Mouse (Mus musculus): ENCODE data around the gene Fyn. TPM values are rescaled to one million over a fixed set of nuclear protein-coding genes. Genes with fewer than 3 reads are reported as not detected.

The Fyn gene
- polyA plus RNA-seq, 1 experiment from 2014 or later, result 15.1 TPM

DNA sequence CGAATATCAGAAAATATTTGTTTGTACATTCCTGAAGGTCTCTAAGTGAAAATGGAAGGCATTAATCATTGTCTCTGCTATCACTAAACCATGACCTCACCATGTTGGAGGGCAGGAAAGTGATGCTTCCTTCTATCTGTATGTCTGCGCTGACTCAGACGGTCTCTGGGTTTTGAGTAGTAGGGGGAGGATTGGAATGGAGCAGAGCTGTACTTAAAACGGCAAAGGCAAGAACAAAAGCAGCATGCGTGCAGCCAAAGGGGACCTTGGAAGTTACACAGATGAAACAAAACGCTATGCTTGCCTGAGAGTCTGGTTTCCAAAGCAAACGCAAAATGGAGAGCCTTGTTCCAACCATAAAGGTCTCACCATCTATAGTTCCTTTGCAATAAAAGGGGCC is 202.4 kb downstream of the Fyn start:
- Histone ChIP-seq H3K9ac (no peak overlapping the region), H3K36me3 (no peaks in the 10 kb centered on the region), H3K4me3 (no peak overlapping the region), H3K9me3 (replicated peaks) (no peaks in the 10 kb centered on the region), H3K27me3 (replicated peaks) (0 out of 2 replicates have a peak, but pooled peaks cover 7% of the 10 kb centered on the region), H3K27ac (no peak overlapping the region), H3K4me2 (no peak overlapping the region), H3K4me1 (peaks cover 5% of the 10 kb centered on the region; the same call in 1 of the 2 replicates)
- 40% methylated on average over 7 of the region's 7 CpGs for whole genome bisulfite sequencing (ENCODE audit: insufficient replicate concordance)
- ATAC-seq, result no peak

DNA sequence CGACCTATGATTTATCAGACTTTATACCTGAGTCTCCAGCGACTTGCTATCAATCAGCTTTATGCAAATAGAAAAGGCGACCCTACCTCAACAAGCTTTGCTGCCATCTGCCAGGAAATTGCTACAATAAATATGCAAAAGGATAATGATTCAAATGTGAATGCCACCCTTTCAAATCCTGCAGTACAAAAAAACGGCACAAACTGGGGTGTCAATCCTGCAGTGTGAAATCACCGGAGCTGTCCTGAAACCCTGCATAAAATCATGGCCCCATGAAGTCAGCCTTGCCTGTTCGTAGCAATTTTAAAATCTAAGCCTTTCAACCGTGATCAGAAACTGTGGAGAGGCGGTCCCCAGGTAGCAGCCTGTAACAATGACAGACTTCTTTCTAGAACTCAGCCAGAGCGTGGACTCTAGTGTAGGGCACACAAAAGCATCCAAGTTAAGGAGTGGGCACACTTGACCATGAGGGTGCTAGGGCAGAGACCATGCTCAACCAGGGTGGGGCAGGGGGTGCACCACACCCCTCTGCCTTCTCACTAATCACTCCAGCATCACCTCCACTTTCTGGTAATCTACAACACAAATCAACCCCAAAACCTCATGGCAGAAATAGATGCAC is 203.5 kb downstream of the Fyn start:
- H3K27ac ChIP-seq, result no peak overlapping the region
- 59% methylated on average over 9 of the region's 9 CpGs for WGBS (ENCODE audit: insufficient replicate concordance)
- no peak overlapping the region for H3K4me3 ChIP-seq
- H3K27me3 ChIP-seq (replicated peaks), result 0 out of 2 replicates have a peak, but pooled peaks cover 7% of the 10 kb centered on the region
- H3K4me1 ChIP-seq, result peaks cover 5% of the 10 kb centered on the region; the same call in 1 of the 2 replicates
- no peak overlapping the region for H3K4me2 ChIP-seq
- H3K36me3 ChIP-seq, result no peaks in the 10 kb centered on the region
- no peaks in the 10 kb centered on the region for H3K9me3 ChIP-seq (replicated peaks)
- H3K9ac ChIP-seq, result no peak overlapping the region
- ATAC-seq, result no peak

GRCm38 (mm10) chr10:39572672-39573051 is 204.0 kb downstream of the Fyn start:
- no peak for ATAC-seq
- Histone ChIP-seq H3K27me3 (replicated peaks) (0 out of 2 replicates have a peak, but pooled peaks cover 7% of the 10 kb centered on the region), H3K27ac (no peak overlapping the region), H3K4me2 (no peak overlapping the region), H3K9me3 (replicated peaks) (no peaks in the 10 kb centered on the region), H3K9ac (no peak overlapping the region), H3K36me3 (no peaks in the 10 kb centered on the region), H3K4me3 (no peak overlapping the region), H3K4me1 (peaks cover 5% of the 10 kb centered on the region; the same call in 1 of the 2 replicates)
- 34% methylated on average over 6 of the region's 6 CpGs for WGBS (ENCODE audit: insufficient replicate concordance)

GRCm38 (mm10) chr10:39576466-39576865 is 207.8 kb downstream of the Fyn start:
- no peaks in the 10 kb centered on the region for H3K4me1 ChIP-seq
- 72% methylated on average over 6 of the region's 6 CpGs for WGBS (ENCODE audit: insufficient replicate concordance)
- H3K9me3 ChIP-seq (replicated peaks), result no peaks in the 10 kb centered on the region
- H3K4me2 ChIP-seq, result no peak overlapping the region
- H3K9ac ChIP-seq, result no peak overlapping the region
- ATAC-seq, result no peak
- no peaks in the 10 kb centered on the region for H3K36me3 ChIP-seq
- no peak overlapping the region for H3K4me3 ChIP-seq
- 0 out of 2 replicates have a peak, but pooled peaks cover 7% of the 10 kb centered on the region for H3K27me3 ChIP-seq (replicated peaks)
- no peak overlapping the region for H3K27ac ChIP-seq

- Histone ChIP-seq H3K4me3 (no peak overlapping the region), H3K4me1 (no peaks in the 10 kb centered on the region), H3K27ac (no peak overlapping the region), H3K27me3 (replicated peaks) (no peaks in the 10 kb centered on the region), H3K36me3 (no peaks in the 10 kb centered on the region), H3K4me2 (no peak overlapping the region), H3K9me3 (replicated peaks) (no peaks in the 10 kb centered on the region), H3K9ac (no peak overlapping the region)
- no peak for ATAC-seq
- WGBS (ENCODE audit: insufficient replicate concordance), result 71% methylated on average over 8 of the region's 8 CpGs
Observed at GRCm38 (mm10) chr10:39580477-39580876, 211.8 kb downstream of the Fyn start.

GRCm38 (mm10) chr10:39582385-39582784 is 213.7 kb downstream of the Fyn start:
- no peak overlapping the region for H3K9ac ChIP-seq
- H3K27me3 ChIP-seq (replicated peaks), result no peaks in the 10 kb centered on the region
- H3K27ac ChIP-seq, result no peak overlapping the region
- no peak overlapping the region for H3K4me2 ChIP-seq
- 64% methylated on average over 2 of the region's 2 CpGs for WGBS (ENCODE audit: insufficient replicate concordance)
- no peak overlapping the region for H3K4me3 ChIP-seq
- H3K9me3 ChIP-seq (replicated peaks), result no peaks in the 10 kb centered on the region
- ATAC-seq, result no peak
- no peaks in the 10 kb centered on the region for H3K4me1 ChIP-seq
- H3K36me3 ChIP-seq, result no peaks in the 10 kb centered on the region

DNA sequence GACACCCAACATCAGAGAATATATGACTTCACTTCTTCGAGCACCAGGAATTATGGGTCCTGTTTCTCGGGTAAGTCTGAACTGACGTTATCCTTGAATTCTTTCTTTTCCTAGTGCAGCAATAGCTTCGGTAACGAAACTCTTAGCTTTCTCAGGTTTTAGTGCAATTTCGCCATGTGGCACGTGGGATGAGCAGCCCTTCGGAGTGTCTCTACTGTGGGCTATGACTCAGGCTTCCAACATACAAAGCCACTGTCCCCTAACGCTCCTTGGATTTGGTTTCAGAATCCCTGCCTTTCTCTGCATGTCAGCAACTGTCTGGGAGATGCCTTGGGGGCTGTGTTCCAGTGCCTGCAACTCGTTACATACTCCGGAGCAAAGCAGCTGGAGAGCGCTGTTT is 215.1 kb downstream of the Fyn start:
- Histone ChIP-seq H3K27me3 (replicated peaks) (peaks cover 5% of the 10 kb centered on the region; the same call in 1 of the 2 replicates), H3K9me3 (replicated peaks) (no peaks in the 10 kb centered on the region), H3K36me3 (no peaks in the 10 kb centered on the region), H3K9ac (no peak overlapping the region), H3K4me3 (no peak overlapping the region), H3K4me2 (no peak overlapping the region), H3K4me1 (no peaks in the 10 kb centered on the region), H3K27ac (no peak overlapping the region)
- 77% methylated on average over 12 of the region's 12 CpGs for WGBS (ENCODE audit: insufficient replicate concordance)
- no peak for ATAC-seq

GRCm38 (mm10) chr10:39587290-39587925 is 218.8 kb downstream of the Fyn start:
- Histone ChIP-seq H3K27ac (no peak overlapping the region), H3K4me2 (no peak overlapping the region), H3K27me3 (replicated peaks) (peaks cover 5% of the 10 kb centered on the region; the same call in 1 of the 2 replicates), H3K4me1 (no peaks in the 10 kb centered on the region), H3K9me3 (replicated peaks) (no peaks in the 10 kb centered on the region), H3K4me3 (no peak overlapping the region), H3K36me3 (no peaks in the 10 kb centered on the region), H3K9ac (no peak overlapping the region)
- WGBS (ENCODE audit: insufficient replicate concordance), result 57% methylated on average over 5 of the region's 5 CpGs
- ATAC-seq, result no peak

DNA sequence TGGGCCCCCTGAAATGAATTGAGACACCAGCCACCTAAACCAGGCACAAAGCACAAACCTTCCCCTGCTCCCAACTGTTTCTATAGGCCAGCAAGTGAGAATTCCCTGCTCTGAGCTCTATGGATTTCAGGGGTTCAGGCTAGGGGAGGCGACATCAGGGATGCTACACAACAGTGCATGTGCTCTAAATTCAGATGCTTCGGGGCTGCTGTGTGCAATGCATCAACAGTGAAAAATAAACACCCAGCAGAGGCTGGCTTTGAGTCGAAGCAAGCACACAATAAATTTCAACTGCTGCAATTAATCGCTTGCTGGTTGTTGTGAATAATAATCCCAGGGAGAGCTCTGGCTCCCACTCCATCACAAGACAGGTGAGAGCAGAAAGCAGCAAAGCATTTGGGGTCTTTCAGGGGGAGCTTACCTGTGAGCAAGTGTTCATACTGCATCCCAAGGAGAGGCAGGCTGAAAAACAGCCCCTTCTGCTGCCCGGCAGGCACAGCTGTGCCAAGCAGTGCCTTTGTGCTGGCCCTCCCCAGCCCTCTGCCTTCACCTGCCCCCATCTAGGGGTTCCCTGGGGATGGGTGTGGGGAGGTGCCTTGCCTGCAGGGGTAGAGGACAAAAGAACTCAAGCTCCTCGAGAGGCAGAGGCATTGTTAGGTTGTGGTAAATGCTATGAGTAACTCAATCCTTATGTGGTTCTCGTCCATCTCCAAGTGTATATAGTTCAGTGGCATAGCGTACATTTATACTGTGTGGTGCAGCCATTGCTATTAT is 219.5 kb downstream of the Fyn start:
- H3K4me1 ChIP-seq, result no peaks in the 10 kb centered on the region
- no peaks in the 10 kb centered on the region for H3K9me3 ChIP-seq (replicated peaks)
- no peak overlapping the region for H3K4me3 ChIP-seq
- 66% methylated on average over 8 of the region's 8 CpGs for WGBS (ENCODE audit: insufficient replicate concordance)
- ATAC-seq, result no peak
- no peaks in the 10 kb centered on the region for H3K36me3 ChIP-seq
- no peak overlapping the region for H3K4me2 ChIP-seq
- no peak overlapping the region for H3K9ac ChIP-seq
- H3K27ac ChIP-seq, result no peak overlapping the region
- peaks cover 5% of the 10 kb centered on the region; the same call in 1 of the 2 replicates for H3K27me3 ChIP-seq (replicated peaks)

- ATAC-seq, result no peak
- WGBS (ENCODE audit: insufficient replicate concordance), result 67% methylated on average over 19 of the region's 19 CpGs
Observed at GRCm38 (mm10) chr10:39589765-39590546, 221.3 kb downstream of the Fyn start.

GRCm38 (mm10) chr10:39590629-39591028 is 222.0 kb downstream of the Fyn start:
- H3K4me3 ChIP-seq, result no peak overlapping the region
- H3K9me3 ChIP-seq (replicated peaks), result no peaks in the 10 kb centered on the region
- no peak overlapping the region for H3K4me2 ChIP-seq
- ATAC-seq, result no peak
- peaks cover 5% of the 10 kb centered on the region; the same call in 1 of the 2 replicates for H3K27me3 ChIP-seq (replicated peaks)
- 74% methylated on average over 10 of the region's 10 CpGs for WGBS (ENCODE audit: insufficient replicate concordance)
- no peak overlapping the region for H3K9ac ChIP-seq
- no peak overlapping the region for H3K27ac ChIP-seq
- H3K36me3 ChIP-seq, result no peaks in the 10 kb centered on the region
- H3K4me1 ChIP-seq, result no peaks in the 10 kb centered on the region

More at GRCm38 (mm10) chr10:39589765-39590546, 221.3 kb downstream of the Fyn start:
- no peak overlapping the region for H3K9ac ChIP-seq
- H3K4me1 ChIP-seq, result no peaks in the 10 kb centered on the region
- H3K27ac ChIP-seq, result no peak overlapping the region
- H3K36me3 ChIP-seq, result no peaks in the 10 kb centered on the region
- no peak overlapping the region for H3K4me3 ChIP-seq
- H3K27me3 ChIP-seq (replicated peaks), result peaks cover 5% of the 10 kb centered on the region; the same call in 1 of the 2 replicates
- H3K4me2 ChIP-seq, result no peak overlapping the region
- H3K9me3 ChIP-seq (replicated peaks), result no peaks in the 10 kb centered on the region
